Mouse (Mus musculus) limb, embryonic 14.5 days (tissue): Measurements from ENCODE around the gene Pigu. TPM values are rescaled to one million over a fixed set of nuclear protein-coding genes. Genes with fewer than 3 reads are reported as not detected.

ENCODE experiments used
- ATAC-seq: fragments of 200-750 bp; cut with Nextera tagmentation; 2 replicates; pipeline ENCODE4 v1.8.0; 2017; ENCODE audit warnings: low read depth, moderate number of reproducible peaks, moderate TSS enrichment; ENCODE audit not compliant: low FRiP score
- DNase-seq: peaks from one replicate; pipeline ENCODE4 v3.0.0-alpha.2; 2015; ENCODE audit warnings: low spot score
- H3K27ac ChIP-seq: fragments of 300-500 bp; sonication (generic); replicated peaks from 2 replicates; pipeline ENCODE4 v1.5.1; 2014; ENCODE audit warnings: low read depth, mild to moderate bottlenecking, low read length, moderate library complexity, mixed read lengths
- H3K27me3 ChIP-seq: fragments of 300-500 bp; sonication (generic); 2 replicates; pipeline ENCODE4 v1.6.1; 2014; ENCODE audit warnings: low read length, mixed read lengths; ENCODE audit not compliant: control insufficient read depth, insufficient read depth
- H3K36me3 ChIP-seq: fragments of 300-500 bp; sonication (generic); 2 replicates; pipeline ENCODE4 v1.6.1; 2014; ENCODE audit warnings: mild to moderate bottlenecking, low read length, moderate library complexity, mixed read lengths; ENCODE audit not compliant: control insufficient read depth, insufficient read depth
- H3K4me1 ChIP-seq: fragments of 300-500 bp; sonication (generic); 2 replicates; pipeline ENCODE4 v1.6.1; 2014; ENCODE audit warnings: antibody characterized with exemption, low read length, mixed read lengths; ENCODE audit not compliant: control insufficient read depth, insufficient read depth
- H3K4me2 ChIP-seq: fragments of 300-500 bp; sonication (generic); replicated peaks from 2 replicates; pipeline ENCODE4 v1.6.1; 2014; ENCODE audit warnings: low read depth, mild to moderate bottlenecking, low read length, moderate library complexity; ENCODE audit not compliant: severe bottlenecking
- H3K4me3 ChIP-seq: fragments of 300-500 bp; sonication (generic); replicated peaks from 2 replicates; pipeline ENCODE4 v1.5.1; 2014; ENCODE audit warnings: low read length
- H3K9ac ChIP-seq: fragments of 300-500 bp; sonication (generic); 2 replicates; pipeline ENCODE4 v1.6.1; 2014; ENCODE audit warnings: mild to moderate bottlenecking, low read depth, low read length, moderate library complexity; ENCODE audit not compliant: severe bottlenecking
- H3K9me3 ChIP-seq: fragments of 300-500 bp; sonication (generic); 2 replicates; pipeline ENCODE4 v1.6.1; 2016; ENCODE audit warnings: low read length; ENCODE audit not compliant: control insufficient read depth
- POLR2A ChIP-seq: fragments of 200-500 bp; IDR thresholded peaks from 2 replicates; pipeline ENCODE4 v1.8.0; 2012; ENCODE audit warnings: inconsistent platforms, mild to moderate bottlenecking, moderate library complexity, borderline replicate concordance; ENCODE audit not compliant: insufficient read depth, insufficient read length; ENCODE audit errors: extremely low read depth
- WGBS: fragments of 180-500 bp; shearing (Covaris S2); extraction: QIAGEN DNeasy Blood & Tissue Kit; methylation state at CpG from one replicate; pipeline ENCODE4 v1.1.7; 2014; 5-methylcytosine and 5-hydroxymethylcytosine counted together
- polyA plus RNA-seq, 2 experiments: library from polyadenylated mRNA; depleted of rRNA in 1 of 2; stranded (reverse) in 1 of 2; unstranded in 1 of 2; fragments of >200 nt; fragmentation: Nextera tagmentation in 1 of 2; extraction: Ambion mirVana in 1 of 2; gene quantifications; 2 replicates each; pipeline versions ENCODE4 v1.2.1 to v1.2.3; 2012 to 2014

The Pigu gene
- polyA plus RNA-seq, 2 experiments, result 43.8 to 50.7 TPM

- Histone ChIP-seq H3K27ac (no peak overlapping the region), H3K9ac (no peak overlapping the region), H3K4me2 (no peak overlapping the region), H3K36me3 (no peaks in the 10 kb centered on the region), H3K27me3 (peaks cover 3% of the 10 kb centered on the region; the same call in 1 of the 2 replicates), H3K4me1 (0 out of 2 replicates have a peak, but pooled peaks cover 3% of the 10 kb centered on the region), H3K4me3 (no peak overlapping the region), H3K9me3 (no peaks in the 10 kb centered on the region)
- DNase-seq (no peak), ATAC-seq (no peak)
- 82% methylated on average over 10 of the region's 10 CpGs for WGBS
- no peak for TF ChIP-seq POLR2A
Measured at GRCm38 (mm10) chr2:155376191-155376590, 19.0 kb upstream of the Pigu start.

- no peak for TF ChIP-seq POLR2A
- H3K27me3 ChIP-seq, result no peaks in the 10 kb centered on the region
- no peak overlapping the region for H3K4me3 ChIP-seq
- no peak for DNase-seq
- H3K9me3 ChIP-seq, result no peaks in the 10 kb centered on the region
- ATAC-seq, result no peak
- no peak overlapping the region for H3K27ac ChIP-seq
- H3K36me3 ChIP-seq, result no peaks in the 10 kb centered on the region
- no peak overlapping the region for H3K4me2 ChIP-seq
- H3K9ac ChIP-seq, result no peak overlapping the region
- H3K4me1 ChIP-seq, result no peaks in the 10 kb centered on the region
Measured at GRCm38 (mm10) chr2:155374521-155374920, 17.3 kb upstream of the Pigu start.

- no peaks in the 10 kb centered on the region for H3K36me3 ChIP-seq
- no peaks in the 10 kb centered on the region for H3K4me1 ChIP-seq
- no peak overlapping the region for H3K27ac ChIP-seq
- no peaks in the 10 kb centered on the region for H3K9me3 ChIP-seq
- ATAC-seq, result no peak
- no peak for TF ChIP-seq POLR2A
- no peaks in the 10 kb centered on the region for H3K27me3 ChIP-seq
- no peak overlapping the region for H3K4me2 ChIP-seq
- H3K4me3 ChIP-seq, result no peak overlapping the region
- no peak for DNase-seq
- H3K9ac ChIP-seq, result no peak overlapping the region
- WGBS, result 83% methylated on average over 1 of the region's 1 CpGs
Measured at GRCm38 (mm10) chr2:155373886-155374285, 16.7 kb upstream of the Pigu start.

GRCm38 (mm10) chr2:155373302-155373701 is 16.1 kb upstream of the Pigu start:
- Histone ChIP-seq H3K9ac (no peak overlapping the region), H3K36me3 (no peaks in the 10 kb centered on the region), H3K9me3 (no peaks in the 10 kb centered on the region), H3K4me2 (no peak overlapping the region), H3K27me3 (no peaks in the 10 kb centered on the region), H3K4me1 (no peaks in the 10 kb centered on the region), H3K27ac (no peak overlapping the region), H3K4me3 (no peak overlapping the region)
- TF ChIP-seq POLR2A, result no peak
- no peak for ATAC-seq
- no peak for DNase-seq
- 73% methylated on average over 1 of the region's 1 CpGs for WGBS

GRCm38 (mm10) chr2:155372451-155372850 is 15.2 kb upstream of the Pigu start:
- TF ChIP-seq POLR2A, result no peak

GRCm38 (mm10) chr2:155369333-155369883 is 12.2 kb upstream of the Pigu start:
- no peak for ATAC-seq
- Histone ChIP-seq H3K27me3 (no peaks in the 10 kb centered on the region), H3K27ac (no peak overlapping the region), H3K9me3 (no peaks in the 10 kb centered on the region), H3K9ac (no peak overlapping the region), H3K4me3 (no peak overlapping the region), H3K36me3 (no peaks in the 10 kb centered on the region), H3K4me1 (no peaks in the 10 kb centered on the region), H3K4me2 (no peak overlapping the region)
- DNase-seq, result peak; percentile 29
- WGBS, result 61% methylated on average over 7 of the region's 7 CpGs
- no peak for TF ChIP-seq POLR2A

More at GRCm38 (mm10) chr2:155372451-155372850, 15.2 kb upstream of the Pigu start:
- no peaks in the 10 kb centered on the region for H3K4me1 ChIP-seq
- H3K27me3 ChIP-seq, result no peaks in the 10 kb centered on the region
- no peaks in the 10 kb centered on the region for H3K36me3 ChIP-seq
- no peak for ATAC-seq
- DNase-seq, result no peak
- H3K9ac ChIP-seq, result no peak overlapping the region
- no peak overlapping the region for H3K4me3 ChIP-seq
- WGBS, result 54% methylated on average over 4 of the region's 4 CpGs
- no peaks in the 10 kb centered on the region for H3K9me3 ChIP-seq
- H3K4me2 ChIP-seq, result no peak overlapping the region
- no peak overlapping the region for H3K27ac ChIP-seq
